Mouse (Mus musculus) intestine, embryonic 16.5 days (tissue): ENCODE results near the gene C8a. TPM values are rescaled to one million over a fixed set of nuclear protein-coding genes. Genes with fewer than 3 reads are reported as not detected.

Experiments used
- ATAC-seq: fragments of 200-750 bp; cut with Nextera tagmentation; 2 replicates; pipeline ENCODE4 v1.8.0; 2017; ENCODE audit warnings: moderate TSS enrichment, moderate library complexity
- H3K27ac ChIP-seq: fragments of 300-500 bp; sonication (generic); 2 replicates; pipeline ENCODE4 v1.5.1; 2014; ENCODE audit warnings: mild to moderate bottlenecking, low read length
- H3K27me3 ChIP-seq: fragments of 300-500 bp; sonication (generic); replicated peaks from 2 replicates; pipeline ENCODE4 v1.6.1; 2014; ENCODE audit warnings: low read length, control low read depth, mixed read lengths; ENCODE audit not compliant: control insufficient read depth, insufficient read depth
- H3K36me3 ChIP-seq: fragments of 300-500 bp; sonication (generic); 2 replicates; pipeline ENCODE4 v1.6.1; 2014; ENCODE audit warnings: low read length, control low read depth; ENCODE audit not compliant: control insufficient read depth, insufficient read depth
- H3K4me1 ChIP-seq: fragments of 300-500 bp; sonication (generic); 2 replicates; pipeline ENCODE4 v1.6.1; 2014; ENCODE audit warnings: low read length, control low read depth, mixed read lengths; ENCODE audit not compliant: control insufficient read depth, insufficient read depth
- H3K4me2 ChIP-seq: fragments of 300-500 bp; sonication (generic); 2 replicates; pipeline ENCODE4 v1.6.1; 2014; ENCODE audit warnings: low read depth, low read length, control low read depth
- H3K4me3 ChIP-seq: fragments of 300-500 bp; sonication (generic); 2 replicates; pipeline ENCODE4 v1.5.1; 2014; ENCODE audit warnings: mild to moderate bottlenecking, low read length
- H3K9ac ChIP-seq: fragments of 300-500 bp; sonication (generic); 2 replicates; pipeline ENCODE4 v1.6.1; 2014; ENCODE audit warnings: low read depth, low read length
- H3K9me3 ChIP-seq: fragments of 300-500 bp; sonication (generic); 2 replicates; pipeline ENCODE4 v1.6.1; 2016; ENCODE audit warnings: low read length, control low read depth; ENCODE audit not compliant: control insufficient read depth
- WGBS: fragments of 180-500 bp; shearing (Covaris S2); extraction: QIAGEN DNeasy Blood & Tissue Kit; methylation state at CpG from one replicate; pipeline ENCODE4 v1.1.7; 2014; 5-methylcytosine and 5-hydroxymethylcytosine counted together
- polyA plus RNA-seq: library from polyadenylated mRNA; unstranded; fragments of >200 nt; fragmentation: Nextera tagmentation; extraction: Ambion mirVana; gene quantifications from 2 replicates; pipeline ENCODE4 v1.2.1, GENCODE M21; 2015

The C8a gene
- 0.07 and 0.31 TPM in 2 replicates for polyA plus RNA-seq

DNA sequence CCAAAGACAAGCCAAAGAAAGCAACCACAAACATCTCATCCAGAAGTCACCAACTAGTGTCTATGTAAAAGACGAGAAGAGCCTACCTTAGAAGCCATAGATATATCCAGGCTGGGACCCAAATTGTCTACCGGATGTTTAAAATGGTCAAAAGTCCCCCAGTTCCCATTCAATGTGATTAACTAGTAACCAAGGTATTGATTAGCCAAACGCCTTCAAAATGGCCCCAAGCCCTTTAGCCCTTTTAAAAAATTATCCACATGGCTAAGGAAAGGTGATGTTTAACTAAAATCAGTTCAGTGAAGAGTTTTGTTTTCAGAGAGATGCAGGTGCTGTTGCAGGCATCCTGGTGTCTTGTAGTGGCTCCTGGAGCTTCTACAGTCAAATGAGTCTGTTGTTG, at the start of gene C8a:
TSS of gene C8a (minus strand) at position 76 of the 400 bp plus-strand sequence.
- Histone ChIP-seq H3K4me2 (no peak within 1 kb of the TSS), H3K4me1 (no peaks in the 10 kb centered on the region), H3K9ac (no peak within 1 kb of the TSS), H3K9me3 (no peaks in the 10 kb centered on the region), H3K27me3 (no peaks in the 10 kb centered on the region), H3K4me3 (no peak within 1 kb of the TSS), H3K36me3 (no peaks in the 10 kb centered on the region), H3K27ac (no peak within 1 kb of the TSS)
- ATAC-seq: no peak
- 76% methylated on average over 3 of the region's 3 CpGs for WGBS

DNA sequence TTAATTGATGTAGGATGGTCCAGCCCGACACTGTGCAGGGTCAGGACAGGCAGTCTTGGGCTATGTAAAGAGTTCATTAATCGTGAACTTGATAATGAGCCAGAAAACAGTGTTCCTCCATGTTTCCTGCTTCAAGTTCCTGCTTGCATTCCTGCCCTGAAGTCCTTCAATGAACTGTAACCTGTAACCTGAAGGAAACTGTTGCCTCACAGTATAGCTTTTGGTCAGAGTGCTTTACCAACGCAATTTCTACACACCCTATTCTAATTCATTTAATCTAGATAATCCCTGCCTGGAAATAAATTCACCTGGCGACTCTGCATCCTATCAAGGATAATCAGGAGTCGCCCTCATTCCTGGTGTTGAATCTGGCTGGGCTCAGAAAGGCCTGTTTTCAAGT, 49.2 kb upstream of the C8a start:
- no peaks in the 10 kb centered on the region for H3K4me1 ChIP-seq
- H3K27me3 ChIP-seq: no peaks in the 10 kb centered on the region
- H3K4me2 ChIP-seq: no peak overlapping the region
- no peak overlapping the region for H3K9ac ChIP-seq
- H3K4me3 ChIP-seq: no peak overlapping the region
- WGBS: 85% methylated on average over 5 of the region's 5 CpGs
- no peaks in the 10 kb centered on the region for H3K36me3 ChIP-seq
- H3K27ac ChIP-seq: no peak overlapping the region
- no peaks in the 10 kb centered on the region for H3K9me3 ChIP-seq
- no peak for ATAC-seq

DNA sequence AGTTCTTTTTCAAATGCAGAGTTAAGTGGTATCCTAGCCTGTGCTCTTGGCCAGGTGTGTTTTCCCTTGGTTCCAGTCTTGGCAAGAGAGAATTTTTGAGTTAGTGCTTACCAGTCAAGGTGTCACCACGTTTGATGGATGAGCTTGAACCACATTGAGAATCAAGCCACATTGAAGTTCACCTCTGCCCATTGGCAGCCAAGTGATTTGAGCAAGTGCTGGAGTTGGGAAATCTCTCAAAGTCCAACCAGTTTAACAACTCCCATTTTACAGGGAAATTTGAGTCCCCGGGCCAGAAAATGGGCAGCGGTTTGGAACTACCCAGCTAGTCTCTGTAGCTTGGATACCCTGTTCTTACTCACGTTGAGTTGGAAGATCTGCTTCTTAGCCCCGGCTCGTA, 41.8 kb upstream of the C8a start:
- WGBS: 81% methylated on average over 6 of the region's 6 CpGs
- Histone ChIP-seq H3K4me3 (no peak overlapping the region), H3K9ac (no peak overlapping the region), H3K9me3 (no peaks in the 10 kb centered on the region), H3K4me1 (no peaks in the 10 kb centered on the region), H3K4me2 (no peak overlapping the region), H3K36me3 (no peaks in the 10 kb centered on the region), H3K27me3 (no peaks in the 10 kb centered on the region), H3K27ac (no peak overlapping the region)
- no peak for ATAC-seq

DNA sequence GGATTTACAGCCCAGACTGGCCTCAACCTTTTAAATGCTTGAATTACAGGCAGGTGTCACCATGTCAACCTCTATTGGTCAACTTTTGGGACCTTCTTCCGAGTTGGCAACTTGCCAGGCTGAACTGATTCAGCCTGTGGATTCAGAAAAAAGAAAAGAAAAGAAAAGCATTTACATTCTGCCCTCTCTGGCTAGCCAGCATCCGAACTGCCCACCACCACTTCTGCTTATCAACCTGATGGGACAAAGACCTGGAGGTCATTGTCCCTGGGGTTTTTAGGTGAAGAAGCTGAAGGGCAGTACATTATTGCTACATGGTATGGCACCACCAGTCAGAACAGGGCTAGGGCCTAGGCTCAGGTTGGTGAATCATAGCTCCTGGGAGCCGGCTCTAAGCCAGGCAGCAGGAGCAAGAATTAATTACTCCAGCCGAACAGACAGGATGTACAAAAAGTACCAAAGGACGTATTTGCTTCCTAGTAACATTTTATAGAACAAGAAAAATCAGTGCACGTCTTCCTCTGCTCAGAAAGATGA, 38.6 kb upstream of the C8a start:
- H3K4me2 ChIP-seq: no peak overlapping the region
- no peak for ATAC-seq
- WGBS: 61% methylated on average over 6 of the region's 6 CpGs
- H3K4me1 ChIP-seq: no peaks in the 10 kb centered on the region
- no peaks in the 10 kb centered on the region for H3K36me3 ChIP-seq
- no peak overlapping the region for H3K4me3 ChIP-seq
- no peaks in the 10 kb centered on the region for H3K27me3 ChIP-seq
- no peak overlapping the region for H3K27ac ChIP-seq
- no peaks in the 10 kb centered on the region for H3K9me3 ChIP-seq
- H3K9ac ChIP-seq: no peak overlapping the region

DNA sequence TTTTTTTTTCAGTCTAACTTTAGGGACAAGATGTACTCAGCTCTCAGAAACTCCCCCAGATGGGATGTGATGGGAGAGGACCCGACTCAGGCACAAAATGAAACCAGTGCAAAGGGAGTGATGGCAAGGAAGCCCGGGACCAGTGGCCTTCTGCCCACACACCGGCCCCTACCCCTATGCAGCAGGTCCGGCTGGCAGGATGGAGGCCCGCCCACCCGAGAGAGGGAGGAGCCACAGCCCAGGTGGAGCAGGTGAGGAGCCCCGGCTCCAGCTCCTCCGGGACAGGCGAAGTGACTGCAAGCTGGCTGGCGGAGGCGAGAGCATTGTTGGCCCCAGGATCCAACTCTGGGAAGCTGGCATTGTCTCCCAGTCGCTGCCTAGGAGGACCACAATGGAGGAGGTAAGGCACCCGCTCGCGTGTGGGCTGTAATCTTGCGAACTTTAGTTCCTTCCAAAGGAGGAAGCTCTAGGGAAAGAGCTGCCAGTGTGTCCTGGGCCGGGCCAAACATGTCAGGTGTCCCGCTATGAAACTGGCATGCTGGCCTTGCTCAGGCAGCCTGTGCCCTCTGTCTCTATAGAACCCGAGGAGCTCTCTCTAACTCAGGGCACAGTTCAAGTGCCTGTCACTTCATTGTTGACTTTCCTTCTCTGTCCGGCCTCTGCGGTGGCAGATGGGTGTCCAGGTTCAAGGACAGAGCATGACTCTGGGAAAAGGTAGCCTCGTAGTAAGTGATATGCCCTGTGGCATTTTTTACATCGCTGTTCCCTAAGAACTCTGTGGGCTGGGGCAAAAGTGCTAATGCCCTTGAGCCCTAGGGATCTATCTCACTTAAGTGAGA, 37.3 kb upstream of the C8a start, which contains the start of gene Fyb2:
TSS of gene Fyb2 (plus strand) at position 166 of the 839 bp plus-strand sequence.
- no peak within 1 kb of the TSS for H3K27ac ChIP-seq
- no peaks in the 10 kb centered on the region for H3K36me3 ChIP-seq
- no peaks in the 10 kb centered on the region for H3K27me3 ChIP-seq
- no peaks in the 10 kb centered on the region for H3K4me1 ChIP-seq
- H3K9me3 ChIP-seq: no peaks in the 10 kb centered on the region
- peak within 1 kb of the TSS; percentile 56 for H3K4me2 ChIP-seq
- peak within 1 kb of the TSS; percentile 36 for H3K4me3 ChIP-seq
- H3K9ac ChIP-seq: 0 out of 2 replicates have a peak within 1 kb of the TSS, but pooled peaks have one; percentile 33
- ATAC-seq: peak; percentile 79
- 19% methylated on average over 23 of the region's 23 CpGs for WGBS

DNA sequence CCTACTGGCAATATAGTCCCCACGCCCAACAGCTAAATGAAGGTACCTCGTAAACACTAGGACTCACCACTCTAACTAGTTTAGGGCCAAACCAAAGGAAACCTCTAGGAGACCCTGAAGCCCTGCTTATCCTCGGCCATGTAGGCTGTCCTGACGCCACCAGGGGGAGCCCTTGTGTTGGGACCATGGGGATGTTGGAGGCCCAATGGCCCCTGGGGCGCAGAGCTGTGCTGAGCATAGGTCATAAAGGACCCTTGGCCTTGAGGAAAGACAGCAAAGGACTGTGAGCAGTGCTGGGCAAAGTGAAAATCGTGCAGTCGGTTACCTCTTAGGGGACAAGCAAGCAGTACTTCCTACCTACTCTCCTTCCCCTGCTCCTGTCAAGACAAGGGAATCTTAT, 35.5 kb upstream of the C8a start:
- 29% methylated on average over 7 of the region's 7 CpGs for WGBS
- H3K27me3 ChIP-seq: no peaks in the 10 kb centered on the region
- H3K9ac ChIP-seq: no peak overlapping the region
- no peak overlapping the region for H3K27ac ChIP-seq
- H3K4me1 ChIP-seq: no peaks in the 10 kb centered on the region
- no peaks in the 10 kb centered on the region for H3K36me3 ChIP-seq
- no peak overlapping the region for H3K4me3 ChIP-seq
- ATAC-seq: peak; percentile 81
- no peak overlapping the region for H3K4me2 ChIP-seq
- no peaks in the 10 kb centered on the region for H3K9me3 ChIP-seq

DNA sequence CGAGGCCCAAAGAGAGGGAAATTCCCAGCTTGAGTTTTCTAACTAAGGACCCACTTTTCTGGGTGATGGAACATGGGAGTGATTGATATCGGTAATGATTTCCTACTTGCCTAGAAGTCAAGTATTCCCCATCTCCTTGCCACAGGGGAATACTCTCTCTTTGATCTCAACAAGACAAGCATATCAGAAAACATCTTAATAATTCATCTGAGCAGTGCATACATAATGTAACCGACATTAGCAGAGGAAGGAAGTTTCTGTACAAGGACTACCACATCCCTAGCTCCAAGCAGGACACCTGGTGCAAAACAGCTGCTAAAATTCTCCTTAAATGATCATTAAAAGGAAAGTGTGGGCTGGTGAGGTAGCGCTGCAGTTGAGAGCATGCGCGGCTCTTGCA, 28.9 kb upstream of the C8a start:
- WGBS: 89% methylated on average over 6 of the region's 6 CpGs
- H3K9ac ChIP-seq: no peak overlapping the region
- no peak for ATAC-seq

DNA sequence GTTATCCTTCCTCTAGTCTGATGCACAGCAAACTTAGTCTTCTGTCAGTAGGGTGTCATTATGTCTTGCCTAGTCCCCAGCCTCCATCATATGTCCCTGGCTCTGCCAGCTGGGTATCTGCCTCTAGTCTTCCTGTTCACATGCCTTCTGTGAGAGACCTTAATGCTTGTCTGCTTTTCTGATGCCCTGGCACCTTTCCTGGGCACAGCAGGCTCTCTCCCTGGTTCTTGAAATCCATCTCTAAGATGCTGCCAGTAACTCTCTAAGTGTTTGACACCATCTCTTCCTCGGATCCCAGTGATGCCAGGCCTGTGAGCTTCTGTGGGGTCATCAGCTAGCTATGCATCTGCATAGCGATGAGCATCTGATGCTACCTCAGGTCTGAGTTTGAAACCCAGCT, 26.6 kb upstream of the C8a start:
- Histone ChIP-seq H3K27me3 (no peaks in the 10 kb centered on the region), H3K4me1 (no peaks in the 10 kb centered on the region), H3K36me3 (no peaks in the 10 kb centered on the region), H3K4me3 (no peak overlapping the region), H3K27ac (no peak overlapping the region), H3K9me3 (no peaks in the 10 kb centered on the region), H3K4me2 (no peak overlapping the region), H3K9ac (no peak overlapping the region)
- no peak for ATAC-seq
- 81% methylated on average over 2 of the region's 2 CpGs for WGBS

More for the DNA sequence above, 28.9 kb upstream of the C8a start:
- Histone ChIP-seq H3K36me3 (no peaks in the 10 kb centered on the region), H3K4me1 (no peaks in the 10 kb centered on the region), H3K4me3 (no peak overlapping the region), H3K4me2 (no peak overlapping the region), H3K9me3 (no peaks in the 10 kb centered on the region), H3K27me3 (no peaks in the 10 kb centered on the region), H3K27ac (no peak overlapping the region)

DNA sequence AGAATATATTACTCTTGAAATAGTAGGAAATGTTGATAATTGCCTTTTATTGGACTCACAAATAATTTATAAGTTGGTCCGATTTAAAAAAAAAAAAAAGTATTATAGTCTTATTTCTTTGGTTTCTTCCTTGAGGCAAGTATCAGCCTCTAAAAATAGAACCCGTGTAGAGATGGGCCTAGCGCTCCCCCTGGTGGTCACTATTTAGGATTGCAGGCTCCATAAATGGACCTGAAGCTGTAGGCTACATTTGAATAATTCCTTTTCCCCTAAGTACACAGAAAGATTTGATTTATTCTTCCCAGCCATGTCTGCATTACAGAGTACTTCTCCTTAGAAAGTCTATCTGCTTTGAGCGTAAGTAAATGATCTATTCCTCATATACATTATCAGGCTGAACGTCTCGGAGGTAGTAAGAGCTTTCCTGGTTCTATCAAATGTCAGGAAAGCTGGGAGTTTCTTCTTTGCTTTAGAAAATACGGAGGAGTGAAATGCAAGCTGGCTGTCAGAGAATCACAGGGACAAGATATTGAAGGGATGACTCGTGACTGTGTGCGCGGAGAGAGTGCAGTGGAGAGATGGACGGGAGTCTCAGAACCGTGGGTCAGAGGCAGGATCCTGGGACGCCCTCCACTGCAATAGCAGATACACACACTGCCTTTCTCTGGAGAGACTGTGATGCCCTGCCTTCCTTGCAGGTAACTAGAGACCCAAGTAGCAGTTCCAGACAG, 18.0 kb upstream of the C8a start:
- Histone ChIP-seq H3K4me3 (no peak overlapping the region), H3K4me1 (no peaks in the 10 kb centered on the region), H3K9ac (no peak overlapping the region), H3K27me3 (no peaks in the 10 kb centered on the region), H3K4me2 (no peak overlapping the region), H3K9me3 (no peaks in the 10 kb centered on the region), H3K27ac (no peak overlapping the region), H3K36me3 (no peaks in the 10 kb centered on the region)
- no peak for ATAC-seq
- WGBS: 55% methylated on average over 13 of the region's 13 CpGs
